Mouse (Mus musculus) lung, embryonic 16.5 days (tissue): ENCODE results near the gene Prlr. TPM values are rescaled to one million over a fixed set of nuclear protein-coding genes. Genes with fewer than 3 reads are reported as not detected.

Source experiments
- ATAC-seq: fragments of 200-750 bp; cut with Nextera tagmentation; 2 replicates; pipeline ENCODE4 v1.8.0; 2017; ENCODE audit warnings: low read depth, mild to moderate bottlenecking, moderate library complexity
- H3K27ac ChIP-seq: fragments of 300-500 bp; sonication (generic); 2 replicates; pipeline ENCODE4 v1.5.1; 2014; ENCODE audit warnings: mild to moderate bottlenecking, control low read depth, low read length
- H3K27me3 ChIP-seq: fragments of 300-500 bp; sonication (generic); 2 replicates; pipeline ENCODE4 v1.6.1; 2014; ENCODE audit warnings: low read depth, low read length, mixed read lengths; ENCODE audit not compliant: control insufficient read depth, insufficient read depth
- H3K36me3 ChIP-seq: fragments of 300-500 bp; sonication (generic); 2 replicates; pipeline ENCODE4 v1.6.1; 2014; ENCODE audit warnings: low read length; ENCODE audit not compliant: control insufficient read depth, insufficient read depth
- H3K4me1 ChIP-seq: fragments of 300-500 bp; sonication (generic); replicated peaks from 2 replicates; pipeline ENCODE4 v1.6.1; 2014; ENCODE audit warnings: low read length, mixed read lengths; ENCODE audit not compliant: control insufficient read depth, insufficient read depth
- H3K4me2 ChIP-seq: fragments of 300-500 bp; sonication (generic); 2 replicates; pipeline ENCODE4 v1.6.1; 2014; ENCODE audit warnings: low read depth, low read length, control low read depth
- H3K4me3 ChIP-seq: fragments of 300-500 bp; sonication (generic); 2 replicates; pipeline ENCODE4 v1.5.1; 2014; ENCODE audit warnings: mild to moderate bottlenecking, low read length, control low read depth
- H3K9ac ChIP-seq: fragments of 300-500 bp; sonication (generic); 2 replicates; pipeline ENCODE4 v1.6.1; 2014; ENCODE audit warnings: low read length, control low read depth
- H3K9me3 ChIP-seq: fragments of 300-500 bp; sonication (generic); 2 replicates; pipeline ENCODE4 v1.6.1; 2016; ENCODE audit warnings: low read length; ENCODE audit not compliant: control insufficient read depth
- WGBS: fragments of 180-500 bp; shearing (Covaris S2); extraction: QIAGEN DNeasy Blood & Tissue Kit; methylation state at CpG from one replicate; pipeline ENCODE4 v1.1.7; 2014; 5-methylcytosine and 5-hydroxymethylcytosine counted together
- polyA plus RNA-seq: library from polyadenylated mRNA; unstranded; fragments of >200 nt; fragmentation: Nextera tagmentation; extraction: Ambion mirVana; gene quantifications from 2 replicates; pipeline ENCODE4 v1.2.1, GENCODE M21; 2015

The Prlr gene
- polyA plus RNA-seq, 1 experiment from 2014 or later: 0.15 TPM

DNA sequence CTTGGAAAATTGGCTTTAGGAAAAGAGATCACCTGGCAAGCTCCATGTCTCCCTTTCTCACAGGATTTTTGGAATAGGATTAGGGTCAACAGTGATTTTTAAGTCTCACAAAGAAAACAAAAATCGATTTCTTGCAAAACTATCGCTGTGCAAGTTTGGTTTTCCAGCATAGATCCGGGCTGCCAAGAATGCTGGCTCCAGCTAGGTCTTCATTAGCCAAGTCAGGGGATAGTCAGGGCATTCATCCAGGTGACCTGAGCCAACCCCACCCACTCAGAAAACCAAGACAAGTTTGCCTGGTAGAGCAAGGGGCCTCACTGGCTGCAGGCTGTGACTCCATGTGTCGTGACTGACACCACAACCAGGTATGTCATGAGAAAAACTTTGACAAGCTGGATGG, 72.2 kb downstream of the Prlr start:
- ATAC-seq: no peak

DNA sequence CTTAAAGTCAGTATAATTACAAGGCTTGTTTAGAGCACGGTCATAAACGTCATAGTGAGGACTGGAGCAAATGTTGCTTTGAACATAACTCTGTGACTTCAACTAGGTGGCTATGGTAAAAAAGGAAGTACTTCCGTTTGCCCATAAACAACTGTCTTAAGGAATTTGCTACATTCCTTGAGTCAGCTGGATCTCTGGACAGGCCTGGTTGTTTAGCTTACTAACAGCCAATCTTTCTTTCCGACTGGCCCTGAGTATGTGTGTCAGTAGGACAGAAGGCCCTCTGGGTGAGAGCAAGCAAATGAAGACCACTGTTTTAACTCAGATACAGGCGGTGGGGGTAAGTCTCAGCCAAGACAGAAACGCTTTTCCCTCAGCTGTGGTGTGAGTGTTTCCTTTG, 73.7 kb downstream of the Prlr start:
- H3K9me3 ChIP-seq: no peaks in the 10 kb centered on the region
- WGBS: 33% methylated on average over 6 of the region's 6 CpGs
- ATAC-seq: peak; percentile 97
- no peaks in the 10 kb centered on the region for H3K27me3 ChIP-seq
- H3K27ac ChIP-seq: peak overlapping the region; percentile 47; the same call in 1 of the 2 replicates
- H3K4me3 ChIP-seq: no peak overlapping the region
- no peak overlapping the region for H3K9ac ChIP-seq
- no peaks in the 10 kb centered on the region for H3K36me3 ChIP-seq
- no peaks in the 10 kb centered on the region; the same call in 1 of the 2 replicates for H3K4me1 ChIP-seq
- H3K4me2 ChIP-seq: no peak overlapping the region

More for the DNA sequence above, 72.2 kb downstream of the Prlr start:
- Histone ChIP-seq H3K4me1 (no peaks in the 10 kb centered on the region; the same call in 1 of the 2 replicates), H3K36me3 (no peaks in the 10 kb centered on the region), H3K27me3 (no peaks in the 10 kb centered on the region), H3K9ac (no peak overlapping the region), H3K9me3 (no peaks in the 10 kb centered on the region), H3K4me2 (no peak overlapping the region), H3K27ac (no peak overlapping the region), H3K4me3 (no peak overlapping the region)
- 75% methylated on average over 4 of the region's 4 CpGs for WGBS

DNA sequence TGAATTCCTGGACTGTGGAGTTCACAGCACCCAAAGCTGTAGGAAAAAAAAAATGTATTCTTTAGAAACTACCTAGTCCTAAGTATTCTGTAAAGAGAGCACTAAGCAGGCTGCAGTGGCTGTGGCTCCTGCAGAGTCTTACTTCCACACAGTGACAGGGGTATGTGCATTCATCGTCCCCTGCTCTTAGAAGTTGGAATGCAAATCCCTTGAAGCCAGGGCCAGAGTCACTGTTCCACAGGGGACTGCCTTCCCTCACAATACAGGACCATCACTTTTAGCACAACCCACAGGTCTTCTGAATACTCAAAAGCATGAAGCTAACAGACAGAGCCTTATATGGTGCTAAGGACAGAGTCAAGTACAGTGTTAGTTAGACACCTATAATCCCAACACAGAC, 75.5 kb downstream of the Prlr start:
- Histone ChIP-seq H3K4me2 (no peak overlapping the region), H3K9ac (no peak overlapping the region), H3K9me3 (no peaks in the 10 kb centered on the region), H3K4me1 (no peaks in the 10 kb centered on the region; the same call in 1 of the 2 replicates), H3K27ac (no peak overlapping the region), H3K27me3 (no peaks in the 10 kb centered on the region), H3K36me3 (no peaks in the 10 kb centered on the region), H3K4me3 (no peak overlapping the region)
- ATAC-seq: no peak
- 62% methylated on average over 1 of the region's 1 CpGs for WGBS

- H3K27ac ChIP-seq: no peak overlapping the region
- no peaks in the 10 kb centered on the region for H3K27me3 ChIP-seq
- peak; percentile 60; the same call in 1 of the 2 replicates for ATAC-seq
- H3K4me3 ChIP-seq: no peak overlapping the region
- 81% methylated on average over 2 of the region's 2 CpGs for WGBS
- no peaks in the 10 kb centered on the region for H3K4me1 ChIP-seq
- no peaks in the 10 kb centered on the region for H3K9me3 ChIP-seq
- no peaks in the 10 kb centered on the region for H3K36me3 ChIP-seq
- no peak overlapping the region for H3K4me2 ChIP-seq
- H3K9ac ChIP-seq: no peak overlapping the region
Observed at GRCm38 (mm10) chr15:10262219-10262618, 85.2 kb downstream of the Prlr start.

DNA sequence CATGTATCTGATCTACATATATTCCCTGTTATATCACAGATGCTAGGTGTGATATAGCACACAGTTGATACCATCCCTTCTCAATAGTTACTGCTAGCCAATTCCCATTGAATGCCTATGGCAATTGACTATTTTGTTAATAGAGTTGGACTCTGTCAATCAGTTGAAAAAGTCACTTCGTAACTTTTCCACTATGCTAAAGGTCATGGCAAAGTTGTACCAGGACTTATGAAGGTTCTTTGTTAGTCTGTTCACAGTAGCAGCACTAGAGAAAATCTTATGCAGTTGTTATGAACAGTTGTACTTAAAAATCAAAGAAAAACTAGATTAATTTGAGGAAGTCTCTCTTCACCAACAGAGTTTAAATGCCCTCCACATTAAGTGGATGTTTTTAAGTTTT, 85.6 kb downstream of the Prlr start:
- Histone ChIP-seq H3K36me3 (no peaks in the 10 kb centered on the region), H3K4me2 (no peak overlapping the region), H3K27me3 (no peaks in the 10 kb centered on the region), H3K9ac (no peak overlapping the region), H3K27ac (no peak overlapping the region), H3K9me3 (no peaks in the 10 kb centered on the region), H3K4me3 (no peak overlapping the region), H3K4me1 (no peaks in the 10 kb centered on the region)
- 98% methylated on average over 1 of the region's 1 CpGs for WGBS
- ATAC-seq: no peak

- H3K9me3 ChIP-seq: no peaks in the 10 kb centered on the region
- no peaks in the 10 kb centered on the region for H3K4me1 ChIP-seq
- H3K27ac ChIP-seq: no peak overlapping the region
- ATAC-seq: no peak
- H3K36me3 ChIP-seq: no peaks in the 10 kb centered on the region
- H3K4me2 ChIP-seq: no peak overlapping the region
- 49% methylated on average over 3 of the region's 3 CpGs for WGBS
- H3K4me3 ChIP-seq: no peak overlapping the region
- H3K9ac ChIP-seq: no peak overlapping the region
- no peaks in the 10 kb centered on the region for H3K27me3 ChIP-seq
Observed at GRCm38 (mm10) chr15:10263420-10263819, 86.4 kb downstream of the Prlr start.

GRCm38 (mm10) chr15:10264885-10265284, 87.8 kb downstream of the Prlr start:
- Histone ChIP-seq H3K4me3 (no peak overlapping the region), H3K27me3 (no peaks in the 10 kb centered on the region), H3K9ac (no peak overlapping the region), H3K4me2 (no peak overlapping the region), H3K27ac (no peak overlapping the region), H3K9me3 (no peaks in the 10 kb centered on the region), H3K36me3 (no peaks in the 10 kb centered on the region), H3K4me1 (no peaks in the 10 kb centered on the region)
- ATAC-seq: no peak
- WGBS: 69% methylated on average over 5 of the region's 5 CpGs

DNA sequence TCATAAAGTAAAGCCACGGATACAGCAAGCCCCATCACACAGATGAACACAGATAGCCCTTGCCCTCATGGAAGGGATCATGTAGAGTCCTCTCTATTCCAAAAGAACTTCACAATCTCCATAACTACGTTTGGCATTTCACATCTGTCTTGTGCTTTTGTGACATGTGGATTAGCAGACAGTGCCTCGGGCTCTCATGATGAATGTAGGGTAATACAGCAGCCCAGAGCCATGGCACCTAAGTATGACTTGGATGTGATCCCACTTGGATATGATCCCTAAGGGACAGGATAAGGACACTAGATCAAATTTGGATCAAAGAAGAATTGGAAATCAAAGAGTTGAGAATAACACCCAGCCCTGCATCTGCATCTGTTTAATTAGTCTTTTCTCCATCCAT, 90.2 kb downstream of the Prlr start:
- Histone ChIP-seq H3K4me3 (no peak overlapping the region), H3K9ac (no peak overlapping the region), H3K9me3 (no peaks in the 10 kb centered on the region), H3K27ac (no peak overlapping the region), H3K27me3 (no peaks in the 10 kb centered on the region), H3K36me3 (no peaks in the 10 kb centered on the region), H3K4me1 (no peaks in the 10 kb centered on the region), H3K4me2 (no peak overlapping the region)
- no peak for ATAC-seq
- WGBS: 24% methylated on average over 3 of the region's 3 CpGs

DNA sequence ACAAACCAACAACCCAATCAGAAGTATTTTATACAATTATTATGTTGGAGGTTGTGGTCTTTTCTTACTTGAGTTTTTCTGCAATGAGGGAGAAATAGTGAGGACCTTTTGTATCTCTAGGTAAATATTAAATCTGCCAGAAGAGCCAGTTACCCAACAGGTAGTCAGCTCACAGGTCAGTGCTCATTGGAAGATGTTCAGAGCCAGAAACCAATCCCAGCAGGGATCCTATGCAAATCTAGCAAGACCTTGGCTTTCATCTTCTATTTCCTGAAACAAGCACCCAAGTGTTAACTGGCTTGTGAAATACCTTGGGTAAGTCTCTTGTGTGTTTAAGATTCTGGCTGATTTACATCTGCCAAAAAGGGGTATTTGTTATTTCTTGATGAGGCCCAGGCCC, 99.3 kb downstream of the Prlr start:
- Histone ChIP-seq H3K4me2 (no peak overlapping the region), H3K4me1 (no peaks in the 10 kb centered on the region), H3K9me3 (no peaks in the 10 kb centered on the region), H3K4me3 (no peak overlapping the region), H3K27me3 (no peaks in the 10 kb centered on the region), H3K36me3 (no peaks in the 10 kb centered on the region), H3K27ac (no peak overlapping the region), H3K9ac (no peak overlapping the region)
- no peak for ATAC-seq

DNA sequence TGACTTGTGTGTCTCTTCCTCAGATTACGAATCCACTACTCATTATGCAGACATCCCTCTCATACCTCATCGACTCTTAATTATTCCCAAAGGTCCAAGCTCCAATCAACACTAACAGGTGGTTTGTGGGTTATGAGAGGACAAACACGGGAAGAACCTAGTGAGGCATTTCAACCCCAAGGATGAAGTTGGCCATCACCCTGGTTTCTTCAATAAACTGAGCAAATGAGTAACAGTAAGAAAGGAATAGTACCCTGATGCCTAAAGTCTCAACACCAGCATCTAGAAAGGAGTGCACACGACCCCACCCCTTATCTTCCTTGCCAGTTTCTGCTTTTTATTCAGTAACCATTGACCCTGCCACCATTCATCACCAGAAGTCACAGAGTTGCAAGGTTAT, 100.4 kb downstream of the Prlr start:
- H3K36me3 ChIP-seq: no peaks in the 10 kb centered on the region
- WGBS: 72% methylated on average over 4 of the region's 4 CpGs
- no peak for ATAC-seq

More for the DNA sequence above, 100.4 kb downstream of the Prlr start:
- Histone ChIP-seq H3K9ac (no peak overlapping the region), H3K4me3 (no peak overlapping the region), H3K9me3 (no peaks in the 10 kb centered on the region), H3K27me3 (no peaks in the 10 kb centered on the region), H3K4me2 (no peak overlapping the region), H3K27ac (no peak overlapping the region), H3K4me1 (no peaks in the 10 kb centered on the region)
